Mouse (Mus musculus) kidney, embryonic 16.5 days (tissue): ENCODE measurements around the gene Mcrip2. TPM values are rescaled to one million over a fixed set of nuclear protein-coding genes. Genes with fewer than 3 reads are reported as not detected.

Experiments
- ATAC-seq: fragments of 200-750 bp; cut with Nextera tagmentation; 2 replicates; pipeline ENCODE4 v1.8.0; 2017; ENCODE audit warnings: moderate TSS enrichment; ENCODE audit not compliant: low FRiP score, low TSS enrichment
- H3K27ac ChIP-seq: fragments of 300-500 bp; sonication (generic); 2 replicates; pipeline ENCODE4 v1.5.1; 2014; ENCODE audit warnings: low read length
- H3K27me3 ChIP-seq: fragments of 300-500 bp; sonication (generic); 2 replicates; pipeline ENCODE4 v1.6.1; 2014; ENCODE audit warnings: low read length, control low read depth, mixed read lengths; ENCODE audit not compliant: insufficient read depth
- H3K36me3 ChIP-seq: fragments of 300-500 bp; sonication (generic); 2 replicates; pipeline ENCODE4 v1.6.1; 2014; ENCODE audit warnings: low read length, control low read depth, mixed read lengths; ENCODE audit not compliant: insufficient read depth
- H3K4me1 ChIP-seq: fragments of 300-500 bp; sonication (generic); 2 replicates; pipeline ENCODE4 v1.6.1; 2014; ENCODE audit warnings: low read length, control low read depth, mixed read lengths; ENCODE audit not compliant: insufficient read depth
- H3K4me2 ChIP-seq: fragments of 300-500 bp; sonication (generic); replicated peaks from 2 replicates; pipeline ENCODE4 v1.6.1; 2014; ENCODE audit warnings: low read depth, low read length
- H3K4me3 ChIP-seq: fragments of 300-500 bp; sonication (generic); 2 replicates; pipeline ENCODE4 v1.5.1; 2014; ENCODE audit warnings: mild to moderate bottlenecking, low read length
- H3K9ac ChIP-seq: fragments of 300-500 bp; sonication (generic); replicated peaks from 2 replicates; pipeline ENCODE4 v1.6.1; 2014; ENCODE audit warnings: low read length
- H3K9me3 ChIP-seq: fragments of 300-500 bp; sonication (generic); 2 replicates; pipeline ENCODE4 v1.6.1; 2016; ENCODE audit warnings: low read length, control low read depth
- WGBS: fragments of 180-500 bp; shearing (Covaris S2); extraction: QIAGEN DNeasy Blood & Tissue Kit; methylation state at CpG from one replicate; pipeline ENCODE4 v1.1.7; 2014; 5-methylcytosine and 5-hydroxymethylcytosine counted together
- microRNA-seq: library from miRNA; unstranded; fragments of <30 nt; microRNA quantifications from one replicate; pipeline ENCODE4, GENCODE M21; 2016
- polyA plus RNA-seq: library from polyadenylated mRNA; unstranded; fragments of >200 nt; fragmentation: Nextera tagmentation; extraction: Ambion mirVana; gene quantifications from 2 replicates; pipeline ENCODE4 v1.2.1, GENCODE M21; 2015

Gene Mcrip2
- polyA plus RNA-seq, 1 experiment from 2014 or later, result 79.2 TPM

- H3K9ac ChIP-seq, result no peak overlapping the region
- peaks cover 40% of the 10 kb centered on the region for H3K4me1 ChIP-seq
- no peak for ATAC-seq
- no peaks in the 10 kb centered on the region for H3K9me3 ChIP-seq
- WGBS, result 95% methylated on average over 27 of the region's 27 CpGs
- H3K27ac ChIP-seq, result no peak overlapping the region
- no peak overlapping the region for H3K4me3 ChIP-seq
- H3K27me3 ChIP-seq, result peaks cover 5% of the 10 kb centered on the region; the same call in 1 of the 2 replicates
- H3K36me3 ChIP-seq, result peaks cover 25% of the 10 kb centered on the region
- no peak overlapping the region for H3K4me2 ChIP-seq
Measured at GRCm38 (mm10) chr17:25825984-25826570, 42.5 kb downstream of the Mcrip2 start.

GRCm38 (mm10) chr17:25825311-25825710 lies 43.3 kb downstream of the Mcrip2 start:
- Histone ChIP-seq H3K4me1 (peaks cover 32% of the 10 kb centered on the region), H3K9ac (no peak overlapping the region), H3K4me2 (no peak overlapping the region), H3K27ac (no peak overlapping the region), H3K27me3 (peaks cover 8% of the 10 kb centered on the region), H3K4me3 (no peak overlapping the region), H3K9me3 (no peaks in the 10 kb centered on the region), H3K36me3 (peaks cover 17% of the 10 kb centered on the region)
- no peak for ATAC-seq
- WGBS, result 89% methylated on average over 6 of the region's 6 CpGs

- peaks cover 16% of the 10 kb centered on the region for H3K27me3 ChIP-seq
- H3K27ac ChIP-seq, result no peak overlapping the region
- WGBS, result 70% methylated on average over 16 of the region's 17 CpGs
- H3K4me2 ChIP-seq, result peak overlapping the region; percentile 98
- peak overlapping the region; percentile 75 for H3K4me3 ChIP-seq
- H3K9me3 ChIP-seq, result no peaks in the 10 kb centered on the region
- peaks cover 25% of the 10 kb centered on the region for H3K4me1 ChIP-seq
- peaks cover 15% of the 10 kb centered on the region for H3K36me3 ChIP-seq
- H3K9ac ChIP-seq, result peak overlapping the region; percentile 86
- ATAC-seq, result no peak
Measured at GRCm38 (mm10) chr17:25824362-25825142, 44.0 kb downstream of the Mcrip2 start.

- ATAC-seq, result peak; percentile 76
- peaks cover 15% of the 10 kb centered on the region for H3K36me3 ChIP-seq
- peak within 1 kb of the TSS; percentile 98 for H3K4me2 ChIP-seq
- peak within 1 kb of the TSS; percentile 41 for H3K27ac ChIP-seq
- under 1% methylated on average over 18 of the region's 18 CpGs for WGBS
- peaks cover 27% of the 10 kb centered on the region for H3K27me3 ChIP-seq
- H3K9me3 ChIP-seq, result no peaks in the 10 kb centered on the region
- peak within 1 kb of the TSS; percentile 75 for H3K4me3 ChIP-seq
- H3K9ac ChIP-seq, result peak within 1 kb of the TSS; percentile 86
- H3K4me1 ChIP-seq, result peaks cover 25% of the 10 kb centered on the region
Measured at GRCm38 (mm10) chr17:25823452-25823851, 45.1 kb downstream of the Mcrip2 start, which contains the start of gene Wdr24. Wdr24 (plus strand) TSS chr17:25823627.

- H3K9ac ChIP-seq, result 0 out of 2 replicates have a peak overlapping the region, but pooled peaks have one; percentile 22
- no peaks in the 10 kb centered on the region for H3K9me3 ChIP-seq
- peak; percentile 17; the same call in 1 of the 2 replicates for ATAC-seq
- H3K36me3 ChIP-seq, result no peaks in the 10 kb centered on the region
- peak overlapping the region; percentile 28 for H3K4me3 ChIP-seq
- H3K27me3 ChIP-seq, result peaks cover 46% of the 10 kb centered on the region
- H3K27ac ChIP-seq, result no peak overlapping the region
- H3K4me2 ChIP-seq, result peak overlapping the region; percentile 47
- H3K4me1 ChIP-seq, result peaks cover 9% of the 10 kb centered on the region; the same call in 1 of the 2 replicates
- 4% methylated on average over 46 of the region's 46 CpGs for WGBS
Measured at GRCm38 (mm10) chr17:25818851-25819780, 49.4 kb downstream of the Mcrip2 start.

DNA sequence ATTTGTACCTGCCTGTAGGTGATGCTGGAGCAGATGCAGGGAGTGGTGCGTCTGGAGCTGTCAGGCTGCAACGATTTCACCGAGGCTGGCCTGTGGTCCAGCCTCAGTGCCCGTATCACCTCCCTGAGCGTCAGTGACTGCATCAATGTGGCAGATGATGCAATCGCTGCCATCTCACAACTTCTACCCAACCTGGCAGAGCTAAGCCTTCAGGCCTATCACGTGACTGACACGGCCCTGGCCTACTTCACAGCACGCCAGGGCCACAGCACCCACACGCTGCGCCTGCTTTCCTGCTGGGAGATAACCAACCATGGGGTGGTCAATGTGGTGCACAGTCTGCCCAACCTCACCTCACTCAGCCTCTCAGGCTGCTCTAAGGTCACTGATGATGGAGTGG lies 50.9 kb downstream of the Mcrip2 start:
- Histone ChIP-seq H3K4me1 (0 out of 2 replicates have a peak, but pooled peaks cover 5% of the 10 kb centered on the region), H3K27ac (no peak overlapping the region), H3K27me3 (peaks cover 49% of the 10 kb centered on the region), H3K9me3 (no peaks in the 10 kb centered on the region), H3K9ac (no peak overlapping the region), H3K4me3 (no peak overlapping the region), H3K36me3 (no peaks in the 10 kb centered on the region), H3K4me2 (no peak overlapping the region)
- no peak for ATAC-seq
- WGBS, result 87% methylated on average over 11 of the region's 11 CpGs

Small RNAs within 50 kb of the gene (microRNA-seq; reads per million reads assigned to microRNA genes)
- not detected for gene Mir3082

Other genes with a start within 250 kb of the Mcrip2 start
- 0.40 and 1.2 TPM in 2 replicates for gene Gng13, start 151.6 kb downstream of the Mcrip2 start, polyA plus RNA-seq
- 38.1 and 41.2 TPM in 2 replicates for gene Chtf18, start 141.3 kb downstream of the Mcrip2 start, polyA plus RNA-seq
- 26.2 and 26.8 TPM in 2 replicates for gene Rpusd1, start 141.1 kb downstream of the Mcrip2 start, polyA plus RNA-seq
- gene Mslnl, start 132.7 kb downstream of the Mcrip2 start, polyA plus RNA-seq, result not detected in 2 replicates
- gene Msln, start 114.4 kb downstream of the Mcrip2 start, polyA plus RNA-seq, result 6.9 and 7.8 TPM in 2 replicates
- 37.9 and 39.2 TPM in 2 replicates for gene Narfl, start 95.0 kb downstream of the Mcrip2 start, polyA plus RNA-seq
- gene Haghl, start 83.1 kb downstream of the Mcrip2 start, polyA plus RNA-seq, result 79.8 and 83.7 TPM in 2 replicates
- gene Ccdc78, start 82.2 kb downstream of the Mcrip2 start, polyA plus RNA-seq, result 0.16 and 0.46 TPM in 2 replicates
- gene Fam173a, start 75.9 kb downstream of the Mcrip2 start, polyA plus RNA-seq, result 105 and 109 TPM in 2 replicates
- 0.40 and 0.57 TPM in 2 replicates for gene AC134908.4, start 73.1 kb downstream of the Mcrip2 start, polyA plus RNA-seq
- gene Metrn, start 71.6 kb downstream of the Mcrip2 start, polyA plus RNA-seq, result 56.8 and 57.1 TPM in 2 replicates
- 1.4 and 2.0 TPM in 2 replicates for gene Fbxl16, start 59.7 kb downstream of the Mcrip2 start, polyA plus RNA-seq
- 33.1 and 35.3 TPM in 2 replicates for gene Wdr24, start 45.1 kb downstream of the Mcrip2 start, polyA plus RNA-seq
- gene Jmjd8, start 39.9 kb downstream of the Mcrip2 start, polyA plus RNA-seq, result 72.3 and 73.0 TPM in 2 replicates
- 387 and 393 TPM in 2 replicates for gene Stub1, start 35.4 kb downstream of the Mcrip2 start, polyA plus RNA-seq
- gene Rhbdl1, start 31.5 kb downstream of the Mcrip2 start, polyA plus RNA-seq, result 3.3 and 4.0 TPM in 2 replicates
- 4.0 and 4.3 TPM in 2 replicates for gene Gm20683, start 27.0 kb downstream of the Mcrip2 start, polyA plus RNA-seq
- 29.3 and 32.5 TPM in 2 replicates for gene Rhot2, start 23.9 kb downstream of the Mcrip2 start, polyA plus RNA-seq
- 33.1 and 33.5 TPM in 2 replicates for gene Wdr90, start 7.3 kb downstream of the Mcrip2 start, polyA plus RNA-seq
- 100 and 102 TPM in 2 replicates for gene Mettl26, start 6.3 kb upstream of the Mcrip2 start, polyA plus RNA-seq
- 0.71 and 1.0 TPM in 2 replicates for gene Wfikkn1, start 12.1 kb upstream of the Mcrip2 start, polyA plus RNA-seq
- gene Rab40c, start 51.0 kb upstream of the Mcrip2 start, polyA plus RNA-seq, result 33.5 and 33.7 TPM in 2 replicates
- gene Pigq, start 76.2 kb upstream of the Mcrip2 start, polyA plus RNA-seq, result 85.8 and 95.9 TPM in 2 replicates
- 1.8 and 3.7 TPM in 2 replicates for gene Nhlrc4, start 76.2 kb upstream of the Mcrip2 start, polyA plus RNA-seq
- gene A930017K11Rik, start 83.8 kb upstream of the Mcrip2 start, polyA plus RNA-seq, result 8.1 and 9.5 TPM in 2 replicates
- 26.0 and 30.7 TPM in 2 replicates for gene Capn15, start 117.0 kb upstream of the Mcrip2 start, polyA plus RNA-seq
- gene Rab11fip3, start 200.8 kb upstream of the Mcrip2 start, polyA plus RNA-seq, result 30.7 and 41.0 TPM in 2 replicates
- 46.9 and 52.3 TPM in 2 replicates for gene Decr2, start 221.6 kb upstream of the Mcrip2 start, polyA plus RNA-seq
- 103 and 112 TPM in 2 replicates for gene Nme4, start 226.8 kb upstream of the Mcrip2 start, polyA plus RNA-seq
- 6.5 and 7.1 TPM in 2 replicates for gene Tmem8, start 244.5 kb upstream of the Mcrip2 start, polyA plus RNA-seq